ENCODE assay signal across 22 mouse cellular contexts in the genomic region with DNA sequence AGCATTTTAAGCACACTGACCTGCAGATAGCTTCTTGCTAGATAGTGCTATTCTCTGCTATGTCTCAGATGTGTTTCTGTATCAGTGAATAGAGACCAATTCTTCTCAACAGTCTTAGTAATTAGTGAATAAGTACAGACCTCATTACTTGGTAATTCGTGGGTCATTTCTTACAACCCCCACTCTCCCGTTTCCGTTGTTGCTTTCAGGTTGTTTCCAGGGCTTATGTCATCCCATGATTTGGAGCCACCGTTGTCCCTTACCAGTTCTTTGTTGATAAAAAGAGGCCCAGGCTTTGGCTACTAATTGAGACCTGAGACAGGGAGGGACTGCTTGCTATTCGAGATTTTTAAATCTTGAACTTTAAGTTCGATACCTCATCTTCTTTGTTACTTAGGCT.
"Had no signal": no experiment of that assay in that cellular context is flagged by ENCODE, and none has a peak within 500 bp of the region (broad histone marks: within the 10 kb centered on the region; RNA-seq: fewer than 3 reads in every experiment).

No protein-coding gene starts in this region.

- H3K27me3 ChIP-seq: heart, embryonic 12.5 days; hindbrain, embryonic 13.5 days; hindbrain, embryonic 15.5 days; kidney, embryonic 15.5 days; limb, embryonic 13.5 days; limb, embryonic 15.5 days had no signal

- H3K9me3 ChIP-seq: heart, embryonic 10.5 days; heart, embryonic 12.5 days; hindbrain, embryonic 13.5 days; hindbrain, embryonic 15.5 days; kidney, embryonic 15.5 days; limb, embryonic 13.5 days; limb, embryonic 15.5 days had no signal

- H3K36me3 ChIP-seq: heart, embryonic 10.5 days; heart, embryonic 12.5 days; hindbrain, embryonic 13.5 days; hindbrain, embryonic 15.5 days; kidney, embryonic 15.5 days; limb, embryonic 13.5 days; limb, embryonic 15.5 days had no signal

- H3K9ac ChIP-seq: heart, embryonic 12.5 days; hindbrain, embryonic 13.5 days; hindbrain, embryonic 15.5 days; kidney, embryonic 15.5 days; limb, embryonic 13.5 days; limb, embryonic 15.5 days had no signal

- DNase-seq: gastrocnemius, postnatal 14 days; gastrocnemius, postnatal 36 days; heart, adult 18-20 months; heart, postnatal 10 days; kidney, adult 11 months; kidney, adult 2 months; kidney, adult 9 months; kidney, postnatal 14 days; kidney, postnatal 36 days; layer of hippocampus, adult 9-11 months; layer of hippocampus, postnatal 36 days; left cerebral cortex, postnatal 4 days had no signal

- H3K4me3 ChIP-seq: heart, embryonic 10.5 days; heart, embryonic 12.5 days; hindbrain, embryonic 13.5 days; hindbrain, embryonic 15.5 days; kidney, embryonic 15.5 days; limb, embryonic 13.5 days; limb, embryonic 15.5 days had no signal

- H3K4me2 ChIP-seq: hindbrain, embryonic 13.5 days; hindbrain, embryonic 15.5 days; kidney, embryonic 15.5 days; limb, embryonic 13.5 days; limb, embryonic 15.5 days had no signal

- H3K27ac ChIP-seq: hindbrain, postnatal 0 days; kidney, embryonic 15.5 days; kidney, postnatal 0 days; limb, embryonic 13.5 days; limb, embryonic 15.5 days had no signal

- ATAC-seq: hindbrain, postnatal 0 days; intestine, embryonic 16.5 days had no signal
